Mouse (Mus musculus) ES-Bruce4 (cell line): ENCODE measurements around the gene Samd13. TPM values are rescaled to one million over a fixed set of nuclear protein-coding genes. Genes with fewer than 3 reads are reported as not detected.
A peak's percentile ranks its signal among the peaks of the same experiment; 100 is the strongest.

Experiments
- H3K27ac ChIP-seq: 2 replicates; pipeline ENCODE4 v1.5.1; 2012; ENCODE audit warnings: low read length, inconsistent platforms; ENCODE audit not compliant: insufficient read depth
- H3K27me3 ChIP-seq: 2 replicates; pipeline ENCODE4 v1.6.1; 2012; ENCODE audit warnings: mild to moderate bottlenecking, low read length, inconsistent platforms; ENCODE audit not compliant: control insufficient read depth, poor library complexity, insufficient read depth, severe bottlenecking
- H3K36me3 ChIP-seq: 2 replicates; pipeline ENCODE4 v1.6.1; 2012; ENCODE audit warnings: inconsistent platforms, mild to moderate bottlenecking, low read length, moderate library complexity; ENCODE audit not compliant: control insufficient read depth, poor library complexity, insufficient read depth, severe bottlenecking
- H3K4me1 ChIP-seq: one replicate; pipeline ENCODE4 v1.8.1; 2011; ENCODE audit warnings: low read length; ENCODE audit not compliant: control insufficient read depth, insufficient read depth
- H3K4me3 ChIP-seq: 2 replicates; pipeline ENCODE4 v1.5.1; 2011; ENCODE audit warnings: low read depth, mild to moderate bottlenecking, low read length
- H3K9ac ChIP-seq: 2 replicates; pipeline ENCODE4 v1.6.1; 2012; ENCODE audit warnings: low read depth, mild to moderate bottlenecking, inconsistent platforms; ENCODE audit not compliant: poor library complexity, severe bottlenecking
- H3K9me3 ChIP-seq: replicated peaks from 2 replicates; pipeline ENCODE4 v1.6.1; 2012; ENCODE audit warnings: mild to moderate bottlenecking, low read length, inconsistent platforms; ENCODE audit not compliant: control insufficient read depth, poor library complexity, insufficient read depth, severe bottlenecking
- CTCF ChIP-seq: IDR thresholded peaks from one replicate; pipeline ENCODE4 v1.8.1; 2011; ENCODE audit warnings: low read depth, low read length
- EP300 ChIP-seq: IDR thresholded peaks from 2 replicates; pipeline ENCODE4 v1.6.1; 2011; ENCODE audit warnings: low read depth, low read length; ENCODE audit not compliant: insufficient read depth
- POLR2A ChIP-seq: IDR thresholded peaks from one replicate; pipeline ENCODE4 v1.8.1; 2011; ENCODE audit warnings: low read length; ENCODE audit not compliant: insufficient read depth
- polyA plus RNA-seq: library from polyadenylated mRNA; stranded (reverse); fragments of >200 nt; gene quantifications from 2 replicates; pipeline ENCODE4 v1.2.4, GENCODE M21; 2011; ENCODE audit warnings: low read depth; ENCODE audit not compliant: missing spikeins, insufficient read depth, insufficient read length

Gene Samd13
- polyA plus RNA-seq = not detected in 2 replicates

- no peaks in the 10 kb centered on the region; the same call in 1 of the 2 replicates for H3K27me3 ChIP-seq
- peak within 1 kb of the TSS; percentile 67 for H3K4me3 ChIP-seq
- peak within 1 kb of the TSS; percentile 42 for H3K9ac ChIP-seq
- H3K36me3 ChIP-seq = no peaks in the 10 kb centered on the region
- no peak for TF ChIP-seq CTCF
- H3K9me3 ChIP-seq = no peaks in the 10 kb centered on the region
- no peak within 1 kb of the TSS for H3K27ac ChIP-seq
- H3K4me1 ChIP-seq = no peaks in the 10 kb centered on the region
These were observed at the start of gene Samd13 for GRCm38 (mm10) chr3:146684811-146685675. Gene Samd13 (minus strand): TSS chr3:146685592.

- no peak overlapping the region for H3K27ac ChIP-seq
- no peaks in the 10 kb centered on the region for H3K9me3 ChIP-seq
- TF ChIP-seq EP300 (no peak), CTCF (no peak), POLR2A (no peak)
- no peaks in the 10 kb centered on the region for H3K27me3 ChIP-seq
- no peaks in the 10 kb centered on the region for H3K36me3 ChIP-seq
- H3K4me3 ChIP-seq = no peak overlapping the region
- no peak overlapping the region for H3K9ac ChIP-seq
- H3K4me1 ChIP-seq = no peaks in the 10 kb centered on the region
These were observed 46.1 kb upstream of the Samd13 start for GRCm38 (mm10) chr3:146731499-146731898.

- TF ChIP-seq EP300 (no peak), CTCF (no peak), POLR2A (no peak)
- no peak overlapping the region for H3K9ac ChIP-seq
These were observed 37.6 kb upstream of the Samd13 start for GRCm38 (mm10) chr3:146723037-146723436.

GRCm38 (mm10) chr3:146719696-146720095, 34.3 kb upstream of the Samd13 start:
- H3K9ac ChIP-seq = no peak overlapping the region
- no peak overlapping the region for H3K27ac ChIP-seq
- H3K4me3 ChIP-seq = no peak overlapping the region
- H3K9me3 ChIP-seq = no peaks in the 10 kb centered on the region
- H3K27me3 ChIP-seq = no peaks in the 10 kb centered on the region
- H3K36me3 ChIP-seq = no peaks in the 10 kb centered on the region
- H3K4me1 ChIP-seq = no peaks in the 10 kb centered on the region
- TF ChIP-seq CTCF = no peak
- no peak for TF ChIP-seq POLR2A
- TF ChIP-seq EP300 = no peak

More at GRCm38 (mm10) chr3:146723037-146723436, 37.6 kb upstream of the Samd13 start:
- H3K9me3 ChIP-seq = peaks cover 4% of the 10 kb centered on the region
- H3K4me3 ChIP-seq = no peak overlapping the region
- H3K27me3 ChIP-seq = no peaks in the 10 kb centered on the region
- H3K4me1 ChIP-seq = no peaks in the 10 kb centered on the region
- H3K36me3 ChIP-seq = no peaks in the 10 kb centered on the region; the same call in 1 of the 2 replicates
- H3K27ac ChIP-seq = no peak overlapping the region

- H3K9me3 ChIP-seq = no peaks in the 10 kb centered on the region
- H3K4me1 ChIP-seq = no peaks in the 10 kb centered on the region
- H3K27ac ChIP-seq = no peak overlapping the region
- no peaks in the 10 kb centered on the region for H3K36me3 ChIP-seq
- no peak overlapping the region for H3K9ac ChIP-seq
- H3K27me3 ChIP-seq = no peaks in the 10 kb centered on the region
- no peak for TF ChIP-seq POLR2A
- TF ChIP-seq CTCF = no peak
- TF ChIP-seq EP300 = no peak
- no peak overlapping the region for H3K4me3 ChIP-seq
These were observed 32.9 kb upstream of the Samd13 start for GRCm38 (mm10) chr3:146718251-146718650.

- Histone ChIP-seq H3K4me1 (no peaks in the 10 kb centered on the region), H3K27me3 (no peaks in the 10 kb centered on the region), H3K9ac (no peak overlapping the region), H3K4me3 (no peak overlapping the region), H3K9me3 (no peaks in the 10 kb centered on the region), H3K36me3 (no peaks in the 10 kb centered on the region), H3K27ac (no peak overlapping the region)
- TF ChIP-seq POLR2A = no peak
- TF ChIP-seq CTCF = no peak
- TF ChIP-seq EP300 = no peak
These were observed 26.9 kb upstream of the Samd13 start for GRCm38 (mm10) chr3:146712305-146712704.
